ENCODE assay signal across 8 mouse cellular contexts in genomic region chr12:84188881-84189444, GRCm38 (mm10). TPM values are rescaled to one million over a fixed set of nuclear protein-coding genes. Genes with fewer than 3 reads are reported as not detected.
DNase-seq lines count a peak whose midpoint lies in the region; ATAC-seq and TF ChIP-seq lines count a peak whose summit lies in the region.

No protein-coding gene starts in this region.

- 63% methylated on average over 14 of the region's 14 CpGs for WGBS in forebrain, embryonic 12.5 days
- WGBS in forebrain, embryonic 15.5 days: 66% methylated on average over 14 of the region's 14 CpGs
- 69% methylated on average over 14 of the region's 14 CpGs for WGBS in liver, embryonic 11.5 days
- 72% methylated on average over 14 of the region's 14 CpGs for WGBS in bone marrow, adult 2 months
- 69% methylated on average over 14 of the region's 14 CpGs for WGBS in liver, embryonic 14.5 days (ENCODE audit: insufficient replicate concordance)

- no peaks in the 10 kb centered on the region for H3K27me3 ChIP-seq in forebrain, embryonic 12.5 days
- H3K27me3 ChIP-seq in forebrain, embryonic 15.5 days: no peaks in the 10 kb centered on the region
- no peaks in the 10 kb centered on the region for H3K27me3 ChIP-seq in liver, embryonic 11.5 days (replicated peaks; ENCODE audit: control insufficient read depth, insufficient read depth, low read length)
- no peaks in the 10 kb centered on the region for H3K27me3 ChIP-seq in liver, embryonic 14.5 days (ENCODE audit: control insufficient read depth, insufficient read depth, low read length)

- H3K4me1 ChIP-seq in forebrain, embryonic 12.5 days: peaks cover 67% of the 10 kb centered on the region
- peaks cover 68% of the 10 kb centered on the region for H3K4me1 ChIP-seq in forebrain, embryonic 15.5 days
- H3K4me1 ChIP-seq in liver, embryonic 11.5 days (replicated peaks; ENCODE audit: control insufficient read depth, insufficient read depth, low read length): peaks cover 51% of the 10 kb centered on the region
- peaks cover 10% of the 10 kb centered on the region for H3K4me1 ChIP-seq in bone marrow, adult 2 months (ENCODE audit: control insufficient read depth, insufficient read depth, low read length)
- H3K4me1 ChIP-seq in liver, embryonic 14.5 days (replicated peaks; ENCODE audit: control insufficient read depth in 2 of 2, insufficient read depth in 2 of 2, low read length in 1 of 2): peaks cover 30 to 38% of the 10 kb centered on the region in 2 experiments

- H3K4me3 ChIP-seq in forebrain, embryonic 12.5 days (replicated peaks): no peak overlapping the region
- no peak overlapping the region for H3K4me3 ChIP-seq in forebrain, embryonic 15.5 days
- 0 out of 2 replicates have a peak overlapping the region, but pooled peaks have one; percentile 1 for H3K4me3 ChIP-seq in liver, embryonic 11.5 days (ENCODE audit: low read depth, low read length)
- H3K4me3 ChIP-seq in bone marrow, adult 2 months (replicated peaks; ENCODE audit: control insufficient read depth, low read depth, low read length): no peak overlapping the region
- H3K4me3 ChIP-seq in liver, embryonic 14.5 days (ENCODE audit: insufficient read depth in 1 of 2, low read depth in 2 of 2, low read length in 2 of 2): no peak overlapping the region

- no peak overlapping the region for H3K4me2 ChIP-seq in forebrain, embryonic 12.5 days
- no peak overlapping the region for H3K4me2 ChIP-seq in forebrain, embryonic 15.5 days (replicated peaks)
- H3K4me2 ChIP-seq in liver, embryonic 11.5 days: peak overlapping the region; percentile 27
- H3K4me2 ChIP-seq in liver, embryonic 14.5 days (ENCODE audit: low read depth): peak overlapping the region; percentile 18; the same call in 1 of the 2 replicates

- H3K27ac ChIP-seq in forebrain, embryonic 12.5 days: no peak overlapping the region
- no peak overlapping the region for H3K27ac ChIP-seq in forebrain, embryonic 15.5 days (replicated peaks)
- H3K27ac ChIP-seq in liver, embryonic 11.5 days (ENCODE audit: low read depth, low read length): no peak overlapping the region
- peak overlapping the region; percentile 5; the same call in 1 of the 2 replicates for H3K27ac ChIP-seq in bone marrow, adult 2 months (ENCODE audit: control insufficient read depth, insufficient read depth, low read depth, low read length, poor library complexity)
- no peak overlapping the region for H3K27ac ChIP-seq in liver, embryonic 14.5 days

- no peak for TF ChIP-seq EP300 in liver, embryonic 14.5 days (IDR thresholded peaks at IDR 0.05; ENCODE audit: low read depth)

- no peaks in the 10 kb centered on the region for H3K9me3 ChIP-seq in forebrain, embryonic 12.5 days
- H3K9me3 ChIP-seq in forebrain, embryonic 15.5 days: no peaks in the 10 kb centered on the region
- H3K9me3 ChIP-seq in liver, embryonic 11.5 days (ENCODE audit: control insufficient read depth, low read length): no peaks in the 10 kb centered on the region; the same call in 1 of the 2 replicates
- H3K9me3 ChIP-seq in liver, embryonic 14.5 days (ENCODE audit: control insufficient read depth, low read length): no peaks in the 10 kb centered on the region

- no peak for TF ChIP-seq CTCF in bone marrow, adult 2 months (IDR thresholded peaks at IDR 0.05; ENCODE audit: control insufficient read depth, insufficient read depth, low read length)
- TF ChIP-seq CTCF in liver, embryonic 14.5 days (IDR thresholded peaks at IDR 0.05; ENCODE audit: low read depth): no peak

- TF ChIP-seq POLR2A in bone marrow, adult 2 months (IDR thresholded peaks at IDR 0.05; ENCODE audit: borderline replicate concordance, control insufficient read depth, low read depth, low read length): no peak

- no peak for DNase-seq in liver, embryonic 11.5 days (ENCODE audit: low spot score)
- DNase-seq in liver: no peak
- no peak for DNase-seq in liver, embryonic 14.5 days (ENCODE audit: low read depth in 3 of 3, low spot score in 3 of 3)
- DNase-seq in thymus, postnatal 4 days: no peak

- peaks cover 8% of the 10 kb centered on the region for H3K36me3 ChIP-seq in forebrain, embryonic 12.5 days (replicated peaks)
- H3K36me3 ChIP-seq in forebrain, embryonic 15.5 days: no peaks in the 10 kb centered on the region
- H3K36me3 ChIP-seq in liver, embryonic 11.5 days (ENCODE audit: control insufficient read depth, insufficient read depth, low read length): peaks cover 21% of the 10 kb centered on the region
- peaks cover 7% of the 10 kb centered on the region for H3K36me3 ChIP-seq in liver, embryonic 14.5 days (replicated peaks; ENCODE audit: control insufficient read depth, insufficient read depth, low read depth)

- no peak for ATAC-seq in forebrain, embryonic 12.5 days (ENCODE audit: low FRiP score)
- ATAC-seq in forebrain, embryonic 15.5 days (replicated peaks): no peak
- no peak for ATAC-seq in liver, embryonic 11.5 days (replicated peaks; ENCODE audit: low FRiP score)
- ATAC-seq in liver, embryonic 14.5 days (ENCODE audit: insufficient read depth): no peak
- ATAC-seq in frontal cortex, adult (ENCODE audit: low TSS enrichment): no peak

- H3K9ac ChIP-seq in forebrain, embryonic 12.5 days: peak overlapping the region; percentile 12; the same call in 1 of the 2 replicates
- no peak overlapping the region for H3K9ac ChIP-seq in forebrain, embryonic 15.5 days (replicated peaks)
- H3K9ac ChIP-seq in liver, embryonic 11.5 days (ENCODE audit: low read depth, low read length): 0 out of 2 replicates have a peak overlapping the region, but pooled peaks have one; percentile 30
- no peak overlapping the region for H3K9ac ChIP-seq in liver, embryonic 14.5 days (replicated peaks)

RNA-seq across cellular contexts. Expression of gene Elmsan1, which starts 29.7 kb away (rescaled TPM):
- polyA plus RNA-seq in forebrain, embryonic 12.5 days (2016; fragmentation: Nextera tagmentation; extraction: Ambion mirVana): 6.8 and 7.8 TPM in 2 replicates
- polyA plus RNA-seq in forebrain, embryonic 15.5 days (2015; fragmentation: Nextera tagmentation; extraction: Ambion mirVana): 4.3 and 5.0 TPM in 2 replicates
- polyA plus RNA-seq in liver, embryonic 11.5 days (2014; fragmentation: Nextera tagmentation; extraction: Ambion mirVana): 12.6 and 13.4 TPM in 2 replicates
- 12.5 and 20.0 TPM in 2 replicates for polyA plus RNA-seq in bone marrow, adult 2 months (2011; ENCODE audit: insufficient read depth, insufficient read length, low replicate concordance, missing spikeins)
- 3.9 and 4.3 TPM in 2 replicates for polyA plus RNA-seq in liver, embryonic 14.5 days (2012; rRNA removed)
- 4.5 and 5.1 TPM in 2 replicates for polyA plus RNA-seq in liver, embryonic 14.5 days (2014; fragmentation: Nextera tagmentation; extraction: Ambion mirVana)

RNA-seq across cellular contexts. Expression of gene Pnma1, which starts 40.7 kb away (rescaled TPM):
- 2.8 and 3.4 TPM in 2 replicates for polyA plus RNA-seq in forebrain, embryonic 12.5 days (2016; fragmentation: Nextera tagmentation; extraction: Ambion mirVana)
- polyA plus RNA-seq in forebrain, embryonic 15.5 days (2015; fragmentation: Nextera tagmentation; extraction: Ambion mirVana): 6.0 and 6.5 TPM in 2 replicates
- polyA plus RNA-seq in liver, embryonic 11.5 days (2014; fragmentation: Nextera tagmentation; extraction: Ambion mirVana): 0.27 and 0.53 TPM in 2 replicates
- polyA plus RNA-seq in bone marrow, adult 2 months (2011; ENCODE audit: insufficient read depth, insufficient read length, low replicate concordance, missing spikeins): 1.8 and 2.8 TPM in 2 replicates
- polyA plus RNA-seq in liver, embryonic 14.5 days (2012; rRNA removed): 0.09 and 0.10 TPM in 2 replicates
- 0.05 and 0.11 TPM in 2 replicates for polyA plus RNA-seq in liver, embryonic 14.5 days (2014; fragmentation: Nextera tagmentation; extraction: Ambion mirVana)

Comparison
In these comparisons a context has a peak if more than half of its experiments do, and no peak if none do; other contexts are left out.
1. H3K9ac ChIP-seq: peak in forebrain, embryonic 12.5 days (single experiment) and liver, embryonic 11.5 days (single experiment); none in forebrain, embryonic 15.5 days (single experiment) and liver, embryonic 14.5 days (single experiment).
2. H3K4me2 ChIP-seq: peak in liver, embryonic 11.5 days (single experiment) and liver, embryonic 14.5 days (single experiment); none in forebrain, embryonic 12.5 days (single experiment) and forebrain, embryonic 15.5 days (single experiment).